Mouse (Mus musculus) layer of hippocampus, postnatal 36 days (tissue): ENCODE measurements around the gene Muc13. TPM values are rescaled to one million over a fixed set of nuclear protein-coding genes. Genes with fewer than 3 reads are reported as not detected.
A peak's percentile ranks its signal among the peaks of the same experiment; 100 is the strongest.

Experiments
- DNase-seq, 2 experiments: peaks; one replicate each; pipeline ENCODE4 v3.0.0; 2022
- total RNA-seq, 2 experiments: library from RNA; stranded (reverse); gene quantifications; 2 replicates each; pipeline ENCODE4 v1.2.3; 2021

Gene Muc13
- total RNA-seq, 2 experiments from 2014 or later, result not detected

DNA sequence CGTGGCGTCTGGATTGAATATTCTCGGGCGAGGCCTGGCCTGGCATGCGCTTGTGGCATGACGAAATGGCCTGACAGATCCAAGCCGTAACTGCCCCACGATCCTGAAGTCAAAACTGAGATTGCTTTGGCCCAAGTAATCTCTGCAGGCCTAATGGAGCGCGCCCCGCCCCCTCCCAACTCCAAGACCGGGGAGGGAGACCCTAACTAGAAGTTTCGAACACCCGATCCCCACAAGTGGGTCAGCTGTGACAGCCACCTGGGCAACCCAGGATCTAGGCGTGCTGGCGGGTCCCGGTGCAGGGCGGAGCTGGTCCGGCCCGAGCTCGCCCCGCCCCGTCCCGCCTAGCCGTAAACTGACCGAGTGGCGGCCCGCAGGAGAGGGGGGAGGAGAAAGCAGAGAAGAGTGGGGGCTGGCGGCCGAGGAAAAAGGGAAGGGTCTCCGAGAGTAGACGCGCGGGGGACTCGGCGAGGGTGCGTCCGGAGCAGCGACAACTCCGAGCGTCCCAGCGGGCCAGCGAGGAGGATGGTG lies 35.5 kb downstream of the Muc13 start, which contains the start of gene Itgb5:
Gene Itgb5 (plus strand): TSS at position 365 of the 531 bp plus-strand sequence.
- peak; percentile 30 to 42 for DNase-seq

DNA sequence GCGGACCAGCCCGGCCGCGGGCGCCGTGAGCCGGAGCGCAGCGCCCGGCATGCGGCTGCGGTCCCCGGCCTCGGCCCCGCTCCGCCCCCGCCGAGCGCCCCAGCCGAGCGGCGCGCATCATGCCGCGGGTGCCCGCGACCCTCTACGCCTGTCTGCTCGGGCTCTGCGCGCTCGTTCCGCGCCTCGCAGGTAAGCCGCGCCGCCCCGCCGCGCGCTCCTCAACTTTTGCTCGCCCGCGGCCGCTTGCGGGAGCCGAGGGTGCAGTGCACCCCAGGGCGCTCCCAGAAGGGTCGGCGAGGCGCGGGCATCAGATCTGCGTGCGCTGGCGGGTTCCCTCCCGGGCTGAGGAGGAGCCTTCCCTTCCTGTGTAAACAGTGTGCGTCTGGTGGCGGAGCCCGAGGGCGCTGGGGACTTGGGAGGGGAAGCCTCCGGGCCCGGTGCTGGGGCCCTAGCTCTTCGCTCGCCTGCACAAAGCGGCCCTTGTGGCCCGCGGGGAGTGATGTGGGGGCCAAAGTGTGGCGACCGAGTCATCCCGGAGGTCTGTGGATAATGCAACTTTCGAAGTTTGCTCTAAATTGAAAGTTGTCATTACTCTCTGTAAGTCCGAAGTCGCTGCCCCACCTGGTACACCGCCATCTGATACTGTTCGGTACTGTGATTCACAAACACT lies 36.1 kb downstream of the Muc13 start:
- DNase-seq, result peak; percentile 24 to 50

DNA sequence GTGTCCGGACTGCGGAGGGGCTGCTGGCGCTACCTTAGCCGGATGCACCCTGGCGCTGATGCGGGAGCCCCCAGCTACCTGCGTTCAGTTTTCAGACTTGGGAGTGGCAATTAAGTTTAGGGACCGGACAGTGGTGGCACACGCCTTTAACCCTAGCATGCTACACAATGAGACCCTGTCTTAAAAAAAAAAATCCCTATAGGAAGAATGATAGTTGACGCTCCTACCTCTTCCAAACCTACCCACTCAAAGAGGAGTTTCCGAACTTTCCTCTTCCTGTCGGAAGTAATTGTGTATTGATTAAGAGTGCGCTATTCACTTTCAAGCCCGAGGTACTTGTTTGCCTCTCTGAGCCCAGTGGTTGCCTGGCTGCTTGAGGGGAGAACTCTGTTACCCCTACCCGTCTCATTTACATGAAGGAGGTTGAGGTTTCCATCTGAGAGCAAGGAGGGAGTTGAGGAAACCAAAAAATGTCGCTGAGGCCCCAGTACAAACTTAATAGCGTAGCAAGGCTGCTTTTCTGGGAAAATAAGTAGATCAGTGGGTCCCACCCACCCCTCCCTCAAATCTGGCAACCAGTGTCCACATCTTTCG lies 36.8 kb downstream of the Muc13 start:
- DNase-seq, result no peak

GRCm38 (mm10) chr16:33832057-33832456 lies 38.2 kb downstream of the Muc13 start:
- no peak for DNase-seq

DNA sequence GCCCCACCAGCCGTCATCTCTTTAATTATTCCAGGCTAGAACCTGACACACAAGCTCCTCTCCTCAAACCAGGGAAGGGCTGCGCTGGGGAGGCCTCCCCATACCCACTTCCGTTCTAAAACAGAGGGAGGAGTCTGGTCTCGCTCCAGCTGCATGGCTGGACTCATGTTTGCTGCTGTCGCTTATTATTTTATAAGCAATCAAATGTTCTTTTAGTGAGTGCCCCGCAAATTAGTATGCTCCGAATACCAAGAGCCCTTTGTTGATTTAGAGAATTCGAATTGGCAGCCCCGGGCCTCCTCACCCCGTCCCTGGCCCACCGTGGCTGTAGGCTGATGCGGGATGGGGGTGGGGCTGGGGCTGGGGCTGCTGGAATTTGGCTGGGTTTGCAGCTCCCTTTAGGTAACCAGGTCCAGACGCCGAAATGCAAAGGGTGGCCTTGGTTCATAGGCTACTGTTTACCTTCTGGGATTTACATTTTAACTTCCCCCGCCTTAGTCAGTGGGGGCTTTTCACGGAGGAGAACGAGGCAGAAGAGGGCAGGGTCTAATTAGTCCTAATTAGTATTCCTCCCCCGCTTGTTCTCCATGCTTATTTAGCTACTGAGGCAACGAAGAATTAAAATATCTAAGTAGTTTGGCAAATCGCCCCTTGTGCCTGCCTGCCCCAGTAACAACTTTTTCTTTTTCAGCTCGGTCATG lies 39.0 kb downstream of the Muc13 start:
- DNase-seq, result no peak

DNA sequence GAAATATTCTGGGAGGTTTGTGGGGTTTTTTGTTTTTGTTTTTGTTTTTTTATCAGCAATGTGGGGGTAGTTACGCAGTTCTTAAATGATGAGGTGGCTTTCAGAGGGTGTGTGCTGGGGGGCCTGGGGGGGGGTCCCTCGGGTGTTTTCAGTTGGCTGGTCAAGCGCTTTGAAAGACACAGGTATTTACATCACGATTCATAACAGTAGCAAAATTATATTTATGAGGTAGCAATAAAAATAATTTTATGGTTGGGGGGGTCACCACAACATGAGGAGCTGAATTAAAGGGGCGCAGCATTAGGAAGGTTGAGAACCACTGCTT lies 39.6 kb downstream of the Muc13 start:
- DNase-seq, result no peak

DNA sequence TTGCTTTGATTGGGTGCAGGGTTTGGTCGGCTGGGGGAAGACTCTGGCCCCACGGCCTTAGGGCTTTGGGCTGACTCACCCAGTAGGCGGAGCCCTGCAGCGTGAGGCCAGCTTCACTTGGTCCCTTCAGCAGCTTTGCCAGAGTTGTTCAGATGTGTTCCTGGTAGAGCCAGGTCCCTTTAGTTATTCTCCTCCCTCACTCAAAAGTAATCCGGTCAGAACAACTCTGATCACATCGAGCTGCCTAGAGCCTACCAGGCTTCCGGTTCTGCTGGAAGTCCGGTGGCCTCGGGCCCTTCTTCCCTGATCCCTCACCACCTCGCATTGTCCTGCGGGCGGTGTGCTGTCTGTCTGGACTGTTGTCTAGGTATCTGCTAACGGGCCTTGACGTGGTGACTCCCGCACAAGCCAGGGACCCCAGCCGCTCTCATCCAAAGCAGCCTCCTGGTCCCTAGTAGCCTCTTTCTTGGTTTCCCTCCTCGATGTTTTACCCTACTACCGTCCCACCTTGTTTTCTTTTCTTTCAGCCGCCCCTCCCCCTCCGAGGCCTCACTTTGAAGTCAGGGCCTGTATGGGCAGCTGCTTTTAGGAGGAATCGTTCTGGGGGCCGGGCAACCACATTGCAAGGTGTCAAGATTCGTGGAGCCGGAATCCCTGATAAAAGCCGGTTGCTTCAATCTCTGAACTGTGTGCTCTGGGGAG lies 40.1 kb downstream of the Muc13 start:
- DNase-seq, result peak in 1 of 2 experiments; percentile 36

DNA sequence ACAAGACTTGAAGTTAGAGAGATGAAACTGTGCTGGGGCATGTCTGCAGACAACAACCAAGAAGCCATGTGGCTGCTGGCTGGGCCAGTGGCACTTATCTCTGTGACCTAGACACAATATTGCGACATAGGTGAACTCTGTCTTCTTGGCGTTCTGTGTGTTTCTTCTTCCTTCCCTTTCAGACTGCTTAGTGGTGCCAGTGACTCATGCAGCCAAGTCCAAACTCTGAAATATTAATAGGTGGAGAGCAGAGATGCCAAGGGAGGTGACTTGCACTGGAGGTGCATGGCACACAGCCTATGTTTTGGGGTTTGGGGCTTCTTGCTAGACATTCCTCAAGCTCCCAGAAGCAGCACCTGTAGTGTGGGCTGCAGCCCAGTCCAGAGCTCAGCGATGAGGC lies 42.8 kb downstream of the Muc13 start:
- no peak for DNase-seq

DNA sequence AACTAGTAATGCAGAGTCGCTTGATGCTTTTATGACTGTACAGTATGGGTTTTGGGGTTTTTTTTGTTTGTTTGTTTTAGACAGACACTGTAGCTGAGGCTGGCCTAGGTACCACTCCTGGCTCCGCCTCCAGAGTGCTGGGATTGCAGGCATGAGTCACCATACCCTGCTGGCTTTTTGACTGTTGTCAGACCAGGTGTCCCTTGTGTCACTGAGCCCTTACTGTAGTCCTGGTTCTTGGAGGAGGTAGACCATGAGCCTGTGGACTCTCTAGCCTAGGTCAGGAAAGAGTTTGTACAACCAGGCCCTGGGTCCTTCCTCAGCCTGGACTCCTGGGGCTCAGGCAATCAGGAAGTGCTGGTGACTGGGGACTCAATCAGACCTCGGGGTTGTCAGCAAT lies 43.4 kb downstream of the Muc13 start:
- DNase-seq, result no peak

DNA sequence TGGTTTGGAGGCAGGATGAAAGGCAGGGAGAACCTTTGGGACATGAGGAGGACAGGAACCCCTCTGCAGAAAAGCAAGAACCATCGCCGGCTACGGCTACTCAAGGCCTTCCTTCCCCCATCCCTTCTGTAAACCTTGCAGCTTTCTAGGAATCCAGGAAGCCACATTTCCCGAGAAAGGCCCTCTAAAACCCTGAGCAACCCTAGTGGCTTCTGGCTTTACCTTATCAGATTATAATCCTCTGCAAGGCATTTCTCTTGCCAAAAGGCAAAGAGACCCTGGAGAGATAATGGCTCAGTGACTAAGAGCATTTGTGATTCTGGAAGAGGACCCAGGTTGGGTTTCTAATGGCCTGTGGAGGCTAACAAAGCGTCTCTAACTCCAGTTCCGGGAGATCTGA lies 46.8 kb downstream of the Muc13 start:
- no peak for DNase-seq

GRCm38 (mm10) chr16:33842081-33842880 lies 48.4 kb downstream of the Muc13 start:
- no peak for DNase-seq

GRCm38 (mm10) chr16:33844150-33844611 lies 50.3 kb downstream of the Muc13 start:
- no peak for DNase-seq

GRCm38 (mm10) chr16:33844866-33845265 lies 51.0 kb downstream of the Muc13 start:
- no peak for DNase-seq

DNA sequence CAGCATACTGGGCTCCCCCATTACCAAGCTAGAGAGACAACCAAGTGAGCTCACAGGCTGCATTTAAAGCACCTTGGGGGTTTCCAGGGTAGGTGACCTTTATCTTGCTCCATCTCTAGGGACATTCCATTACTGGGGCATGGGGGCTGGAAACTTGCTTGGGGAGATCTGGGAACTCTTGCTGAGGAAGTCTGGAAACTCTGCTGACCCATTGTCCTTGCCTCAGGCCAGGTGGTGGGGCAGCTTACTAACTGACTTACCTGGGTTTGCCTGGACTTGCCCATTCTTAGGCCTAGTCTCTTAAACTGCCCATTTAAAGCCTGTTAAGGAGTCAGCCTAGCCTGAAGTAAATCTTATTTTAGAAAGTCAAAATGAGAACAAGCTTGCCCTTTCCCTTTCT lies 59.4 kb downstream of the Muc13 start:
- no peak for DNase-seq

GRCm38 (mm10) chr16:33858766-33859165 lies 64.9 kb downstream of the Muc13 start:
- DNase-seq, result no peak

DNA sequence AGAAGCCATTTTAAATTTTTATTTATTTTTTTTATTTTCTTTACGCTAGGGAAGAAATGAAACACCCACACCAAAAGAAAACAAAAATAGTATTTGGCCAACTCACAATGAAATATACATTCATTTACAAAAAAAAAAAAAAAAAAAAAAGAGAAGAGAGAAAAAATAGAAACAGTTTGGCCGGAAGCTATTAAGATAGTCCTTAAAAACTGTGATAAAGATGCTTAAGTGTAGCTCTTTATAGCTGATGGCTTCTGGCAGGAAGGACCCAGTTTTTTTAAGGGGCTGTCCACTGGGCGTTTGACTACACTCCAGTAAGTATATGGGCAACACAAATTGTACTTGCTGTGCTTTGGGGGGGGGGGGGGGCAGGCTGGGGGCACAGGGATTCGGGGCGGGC lies 65.5 kb downstream of the Muc13 start:
- DNase-seq, result no peak

GRCm38 (mm10) chr16:33859988-33860700 lies 66.3 kb downstream of the Muc13 start:
- DNase-seq, result peak; percentile 84 to 87

- no peak for DNase-seq
Observed at GRCm38 (mm10) chr16:33862406-33862805, 68.6 kb downstream of the Muc13 start.

DNA sequence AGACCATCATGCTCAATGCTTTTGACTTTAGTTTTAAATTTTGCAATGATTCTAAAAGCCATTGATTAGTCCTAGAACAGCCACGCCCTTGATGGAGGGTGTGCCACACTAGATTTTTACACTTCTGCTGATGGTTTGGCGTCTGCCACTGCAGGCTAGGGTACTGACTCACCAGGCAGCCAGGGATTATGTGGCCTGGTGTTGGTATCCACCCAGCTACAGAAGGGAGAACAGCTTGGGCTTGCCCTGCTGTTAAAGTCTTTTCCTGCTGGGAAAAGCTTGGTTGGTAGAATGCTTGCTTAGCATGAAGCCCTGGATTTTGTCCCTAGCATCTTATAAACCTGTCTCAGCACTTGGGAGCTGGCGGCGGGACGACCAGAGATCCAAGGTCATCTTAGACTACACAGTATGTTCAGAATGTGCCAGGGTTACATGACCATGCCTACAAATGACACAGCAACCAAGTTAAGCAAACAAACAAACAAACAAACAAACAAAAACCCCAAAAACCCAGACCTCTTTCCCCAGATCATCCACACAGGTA lies 69.4 kb downstream of the Muc13 start:
- no peak for DNase-seq
